Mouse (Mus musculus) ovary, postnatal 36 days (tissue): Measurements from ENCODE around the gene Rnf180.
A peak's percentile ranks its signal among the peaks of the same experiment; 100 is the strongest.

Source experiments
- DNase-seq: peaks from one replicate; pipeline ENCODE4 v3.0.0; 2022; ENCODE audit warnings: low spot score, mixed read lengths

Gene Rnf180

GRCm38 (mm10) chr13:105130080-105130479 is 164.5 kb downstream of the Rnf180 start:
- no peak for DNase-seq

- no peak for DNase-seq
Measured at GRCm38 (mm10) chr13:105122092-105122491, 172.5 kb downstream of the Rnf180 start.

GRCm38 (mm10) chr13:105121617-105122016 is 173.0 kb downstream of the Rnf180 start:
- DNase-seq, result no peak

GRCm38 (mm10) chr13:105111599-105111998 is 183.0 kb downstream of the Rnf180 start:
- no peak for DNase-seq

DNA sequence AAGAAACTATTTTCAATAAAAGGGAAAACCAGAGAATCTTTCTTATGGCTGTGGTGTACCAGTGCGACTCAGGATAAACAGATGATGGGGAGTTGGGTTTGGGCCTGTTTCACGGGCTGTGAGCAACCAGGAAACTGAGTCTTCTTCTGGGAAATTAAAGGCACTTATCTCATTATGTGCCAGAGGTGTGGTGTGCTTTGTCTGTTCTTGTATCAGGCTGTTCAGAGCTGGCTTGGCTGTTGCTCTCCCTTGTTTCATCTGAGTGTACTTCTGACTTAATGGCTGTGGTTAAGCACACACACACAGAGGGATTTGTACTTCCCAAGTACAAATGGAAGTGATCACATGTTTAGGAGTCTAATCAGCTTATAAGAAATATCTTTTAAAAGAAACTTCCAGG is 190.2 kb downstream of the Rnf180 start:
- DNase-seq, result no peak

DNA sequence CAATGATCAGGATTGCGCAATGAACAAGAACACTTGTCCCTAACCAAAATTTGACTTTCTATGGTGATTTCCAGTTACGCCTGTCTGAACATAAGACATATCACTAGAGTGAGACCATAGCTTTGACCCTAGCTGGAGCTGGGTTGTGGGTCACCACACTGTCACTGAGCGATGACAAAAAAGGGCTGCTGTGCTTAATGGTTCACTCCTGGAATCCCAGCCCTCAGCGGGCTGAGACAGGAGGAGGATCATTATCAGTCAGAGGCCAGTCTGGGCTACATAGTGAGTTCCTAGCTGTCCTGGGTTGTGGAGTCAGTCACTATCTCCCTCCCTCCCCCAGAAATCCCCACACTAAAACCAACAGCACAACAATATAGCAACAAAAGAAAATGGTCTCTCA is 193.9 kb downstream of the Rnf180 start:
- no peak for DNase-seq

DNA sequence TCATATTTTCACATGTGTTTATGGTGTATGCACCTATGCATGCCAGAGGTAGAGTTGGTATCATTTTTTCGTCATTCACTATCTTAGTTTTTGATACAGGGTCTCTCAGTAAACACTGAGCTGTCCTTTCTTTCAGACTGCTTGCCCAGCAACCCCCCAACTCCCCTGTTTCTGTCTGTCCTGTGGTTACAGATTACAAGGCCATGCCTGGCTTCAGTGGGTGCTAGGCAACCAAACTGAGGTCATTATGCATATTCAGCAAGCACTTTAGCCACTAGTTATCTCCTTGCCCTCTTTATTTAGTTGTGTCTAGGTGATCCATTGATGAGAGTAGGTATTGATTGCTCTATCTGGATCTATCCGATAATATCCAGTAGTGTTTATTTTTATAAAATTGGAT is 198.3 kb downstream of the Rnf180 start:
- peak; percentile 10 for DNase-seq

GRCm38 (mm10) chr13:105089276-105089675 is 205.3 kb downstream of the Rnf180 start:
- no peak for DNase-seq

GRCm38 (mm10) chr13:105081862-105082261 is 212.8 kb downstream of the Rnf180 start, which contains the start of gene 4933425L06Rik:
Gene 4933425L06Rik (plus strand): TSS chr13:105082122.
- DNase-seq, result no peak
